Mouse (Mus musculus) CH12.LX (cell line): Measurements from ENCODE around the gene Ttc25. TPM values are rescaled to one million over a fixed set of nuclear protein-coding genes. Genes with fewer than 3 reads are reported as not detected.

Experiments
- DNase-seq: peaks from one replicate; pipeline ENCODE4 v3.0.0-alpha.2; 2013; ENCODE audit errors: extremely low read depth
- H3K27ac ChIP-seq: 2 replicates; pipeline ENCODE4 v1.5.1; 2012; ENCODE audit warnings: low read depth, mild to moderate bottlenecking, control low read depth, moderate library complexity; ENCODE audit not compliant: insufficient read depth
- H3K27me3 ChIP-seq: replicated peaks from 2 replicates; pipeline ENCODE3; 2012; ENCODE audit warnings: inconsistent platforms
- H3K36me3 ChIP-seq, 2 experiments: replicated peaks in 1 of 2; 2 replicates each; pipeline versions ENCODE3 to v1.6.1; 2012; ENCODE audit warnings: inconsistent platforms in 1 of 2, low read length in 1 of 2, mild to moderate bottlenecking in 1 of 2, mixed read lengths in 1 of 2, moderate library complexity in 1 of 2; ENCODE audit not compliant: control insufficient read depth in 1 of 2, insufficient read depth in 1 of 2
- H3K4me1 ChIP-seq, 2 experiments: 2 replicates each; pipeline ENCODE4 v1.6.1; 2012; ENCODE audit warnings: inconsistent platforms in 1 of 2, moderate library complexity in 1 of 2; ENCODE audit not compliant: insufficient read depth in 2 of 2, control insufficient read depth in 1 of 2
- H3K4me2 ChIP-seq: 2 replicates; pipeline ENCODE4 v1.6.1; 2012; ENCODE audit warnings: low read depth, mild to moderate bottlenecking, control low read depth; ENCODE audit not compliant: poor library complexity, insufficient read depth, severe bottlenecking
- H3K4me3 ChIP-seq, 3 experiments: fragments of 150-350 bp in 1 of 3; sonication (generic) in 1 of 3; replicated peaks in 1 of 3; 2 replicates each; pipeline versions ENCODE3 to v1.5.1; 2011 to 2012; ENCODE audit warnings: low read depth in 2 of 3, low read length in 2 of 3, mild to moderate bottlenecking in 2 of 3, moderate library complexity in 2 of 3, control low read depth in 1 of 3, improper control_type of control experiment in 1 of 3, inconsistent platforms in 1 of 3, mixed read lengths in 1 of 3; ENCODE audit not compliant: poor library complexity in 1 of 3
- H3K79me2 ChIP-seq: replicated peaks from 2 replicates; pipeline ENCODE4 v1.6.1; 2012; ENCODE audit warnings: mild to moderate bottlenecking, moderate library complexity; ENCODE audit not compliant: control insufficient read depth, poor library complexity, insufficient read depth, severe bottlenecking; ENCODE audit errors: extremely low read depth
- H3K9ac ChIP-seq: 2 replicates; pipeline ENCODE4 v1.6.1; 2012; ENCODE audit warnings: low read depth, mild to moderate bottlenecking, control low read depth, moderate library complexity; ENCODE audit not compliant: insufficient read depth
- H3K9me3 ChIP-seq: replicated peaks from 2 replicates; pipeline ENCODE3; 2012; ENCODE audit warnings: low read length, inconsistent platforms, mixed read lengths
- BHLHE40 ChIP-seq: IDR thresholded peaks from 2 replicates; pipeline ENCODE4 v1.6.1; 2011; ENCODE audit warnings: mild to moderate bottlenecking, low read depth, low read length, improper control_type of control experiment
- CHD1 ChIP-seq: IDR thresholded peaks from 2 replicates; pipeline ENCODE4 v1.6.1; 2012; ENCODE audit warnings: low read depth, low read length, improper control_type of control experiment, inconsistent platforms
- CHD2 ChIP-seq: IDR thresholded peaks from 2 replicates; pipeline ENCODE4 v1.6.1; 2011; ENCODE audit warnings: low read length, improper control_type of control experiment
- CTCF ChIP-seq, 2 experiments: IDR thresholded peaks in 1 of 2; conservative IDR thresholded peaks in 1 of 2; 2 replicates each; pipeline ENCODE4 v1.5.1; 2011 to 2012; ENCODE audit warnings: low read depth in 2 of 2, low read length in 2 of 2, improper control_type of control experiment in 1 of 2, inconsistent platforms in 1 of 2, mild to moderate bottlenecking in 1 of 2, moderate library complexity in 1 of 2
- E2F4 ChIP-seq: IDR thresholded peaks from 2 replicates; pipeline ENCODE4 v1.6.1; 2011; ENCODE audit warnings: low read depth, low read length, improper control_type of control experiment; ENCODE audit not compliant: insufficient replicate concordance
- ELF1 ChIP-seq: IDR thresholded peaks from 2 replicates; pipeline ENCODE4 v1.6.1; 2014; ENCODE audit warnings: low read depth, mild to moderate bottlenecking, inconsistent platforms, low read length, improper control_type of control experiment
- EP300 ChIP-seq: IDR thresholded peaks from 2 replicates; pipeline ENCODE4 v1.6.1; 2011; ENCODE audit warnings: low read length, improper control_type of control experiment
- ETS1 ChIP-seq: conservative IDR thresholded peaks from 2 replicates; pipeline ENCODE4 v1.6.1; 2012; ENCODE audit warnings: low read depth, mild to moderate bottlenecking, inconsistent platforms, low read length, improper control_type of control experiment, moderate library complexity
- GABPA ChIP-seq: IDR thresholded peaks from 2 replicates; pipeline ENCODE4 v1.6.1; 2012; ENCODE audit warnings: low read depth, low read length, improper control_type of control experiment, inconsistent platforms; ENCODE audit not compliant: insufficient replicate concordance
- HCFC1 ChIP-seq: IDR thresholded peaks from 2 replicates; pipeline ENCODE4 v1.6.1; 2012; ENCODE audit warnings: low read depth, mild to moderate bottlenecking, inconsistent platforms, low read length, improper control_type of control experiment
- IRF4 ChIP-seq: IDR thresholded peaks from 2 replicates; pipeline ENCODE4 v1.6.1; 2014; ENCODE audit warnings: low read depth, mild to moderate bottlenecking, inconsistent platforms, low read length, improper control_type of control experiment
- JUN ChIP-seq: IDR thresholded peaks from 2 replicates; pipeline ENCODE4 v1.6.1; 2011; ENCODE audit warnings: low read depth, mild to moderate bottlenecking, low read length, improper control_type of control experiment, moderate library complexity; ENCODE audit not compliant: insufficient read depth
- JUND ChIP-seq: conservative IDR thresholded peaks from 2 replicates; pipeline ENCODE4 v1.6.1; 2011; ENCODE audit warnings: low read depth, low read length, improper control_type of control experiment
- KAT2A ChIP-seq: IDR thresholded peaks from 2 replicates; pipeline ENCODE4 v1.6.1; 2012; ENCODE audit warnings: low read length, improper control_type of control experiment, inconsistent platforms; ENCODE audit not compliant: insufficient replicate concordance
- MAFK ChIP-seq: IDR thresholded peaks from 2 replicates; pipeline ENCODE4 v1.6.1; 2011; ENCODE audit warnings: low read length, improper control_type of control experiment; ENCODE audit not compliant: insufficient replicate concordance
- MAX ChIP-seq: IDR thresholded peaks from 2 replicates; pipeline ENCODE4 v1.6.1; 2011; ENCODE audit warnings: low read length, improper control_type of control experiment
- MAZ ChIP-seq: IDR thresholded peaks from 2 replicates; pipeline ENCODE4 v1.6.1; 2012; ENCODE audit warnings: low read depth, mild to moderate bottlenecking, inconsistent platforms, low read length, improper control_type of control experiment, moderate library complexity
- MEF2A ChIP-seq: IDR thresholded peaks from 2 replicates; pipeline ENCODE4 v1.6.1; 2014; ENCODE audit warnings: low read depth, mild to moderate bottlenecking, inconsistent platforms, low read length, improper control_type of control experiment, borderline replicate concordance
- MXI1 ChIP-seq: IDR thresholded peaks from 2 replicates; pipeline ENCODE4 v1.6.1; 2011; ENCODE audit warnings: mild to moderate bottlenecking, low read depth, low read length, improper control_type of control experiment
- MYC ChIP-seq: IDR thresholded peaks from 2 replicates; pipeline ENCODE4 v1.6.1; 2011; ENCODE audit warnings: low read depth, mild to moderate bottlenecking, improper control_type of control experiment, low read length
- NELFE ChIP-seq: IDR thresholded peaks from 2 replicates; pipeline ENCODE4 v1.6.1; 2011; ENCODE audit warnings: low read depth, low read length, improper control_type of control experiment
- NRF1 ChIP-seq: IDR thresholded peaks from 2 replicates; pipeline ENCODE4 v1.6.1; 2014; ENCODE audit warnings: low read depth, mild to moderate bottlenecking, inconsistent platforms, low read length, improper control_type of control experiment, moderate library complexity
- POLR2A ChIP-seq: IDR thresholded peaks from 2 replicates; pipeline ENCODE4 v1.6.1; 2011; ENCODE audit warnings: low read depth, mild to moderate bottlenecking, improper control_type of control experiment, low read length
- POLR2AphosphoS2 ChIP-seq: IDR thresholded peaks from 2 replicates; pipeline ENCODE4 v1.6.1; 2011; ENCODE audit warnings: low read depth, low read length, improper control_type of control experiment
- RAD21 ChIP-seq: IDR thresholded peaks from 2 replicates; pipeline ENCODE4 v1.6.1; 2011; ENCODE audit warnings: low read depth, mild to moderate bottlenecking, low read length, improper control_type of control experiment, moderate library complexity
- RCOR1 ChIP-seq: conservative IDR thresholded peaks from 2 replicates; pipeline ENCODE4 v1.6.1; 2012; ENCODE audit warnings: low read depth, mild to moderate bottlenecking, inconsistent platforms, low read length, improper control_type of control experiment
- SIN3A ChIP-seq: IDR thresholded peaks from 2 replicates; pipeline ENCODE4 v1.6.1; 2012; ENCODE audit warnings: low read length, improper control_type of control experiment, inconsistent platforms
- SMC3 ChIP-seq: IDR thresholded peaks from 2 replicates; pipeline ENCODE4 v1.6.1; 2011; ENCODE audit warnings: low read depth, low read length, improper control_type of control experiment
- TBP ChIP-seq: conservative IDR thresholded peaks from 2 replicates; pipeline ENCODE4 v1.6.1; 2011; ENCODE audit warnings: low read depth, low read length, improper control_type of control experiment
- TCF12 ChIP-seq: IDR thresholded peaks from 2 replicates; pipeline ENCODE4 v1.6.1; 2014; ENCODE audit warnings: low read depth, mild to moderate bottlenecking, inconsistent platforms, low read length, improper control_type of control experiment
- UBTF ChIP-seq: IDR thresholded peaks from 2 replicates; pipeline ENCODE4 v1.6.1; 2012; ENCODE audit warnings: low read depth, mild to moderate bottlenecking, inconsistent platforms, low read length, improper control_type of control experiment, moderate library complexity
- USF1 ChIP-seq: IDR thresholded peaks from 2 replicates; pipeline ENCODE4 v1.6.1; 2014; ENCODE audit warnings: low read depth, mild to moderate bottlenecking, inconsistent platforms, low read length, improper control_type of control experiment
- USF2 ChIP-seq: conservative IDR thresholded peaks from 2 replicates; pipeline ENCODE4 v1.6.1; 2011; ENCODE audit warnings: low read depth, low read length, improper control_type of control experiment
- ZC3H11A ChIP-seq: IDR thresholded peaks from 2 replicates; pipeline ENCODE4 v1.6.1; 2012; ENCODE audit warnings: low read depth, mild to moderate bottlenecking, inconsistent platforms, low read length, improper control_type of control experiment
- ZKSCAN1 ChIP-seq: IDR thresholded peaks from 2 replicates; pipeline ENCODE4 v1.6.1; 2012; ENCODE audit warnings: low read depth, inconsistent platforms, low read length, improper control_type of control experiment, borderline replicate concordance
- ZMIZ1 ChIP-seq: IDR thresholded peaks from 2 replicates; pipeline ENCODE4 v1.6.1; 2012; ENCODE audit warnings: low read depth, mild to moderate bottlenecking, inconsistent platforms, low read length, improper control_type of control experiment
- ZNF384 ChIP-seq: IDR thresholded peaks from 2 replicates; pipeline ENCODE4 v1.6.1; 2012; ENCODE audit warnings: low read depth, low read length, improper control_type of control experiment, inconsistent platforms
- dilution Hi-C: fragments of 300-500 bp; cut with MboI; formaldehyde crosslinking; loops from 2 replicates; pipeline ENCODE4 v1.14.3; 2020; ENCODE audit warnings: low sequenced_read_pairs; ENCODE audit not compliant: extremely low pct_unique_long_range_greater_than_20kb, extremely low pct_ligation_motif_present
- in situ Hi-C: fragments of 300-500 bp; cut with MboI; formaldehyde crosslinking; loops from 3 replicates; pipeline ENCODE4 v1.14.3; 2019; ENCODE audit warnings: low sequenced_read_pairs, low pct_ligation_motif_present, low pct_unique_long_range_greater_than_20kb, mixed read lengths
- polyA plus RNA-seq: library from polyadenylated mRNA; unstranded; fragments of >175 nt; gene quantifications from 2 replicates; pipeline ENCODE4 v1.2.1, GENCODE M21; 2012; ENCODE audit warnings: low read depth; ENCODE audit not compliant: insufficient read length
- total RNA-seq, 2 experiments: library from RNA; depleted of rRNA; stranded (reverse); fragments of 300-350 nt in 1 of 2; fragments of >200 nt in 1 of 2; gene quantifications; 2 replicates each; pipeline ENCODE4 v1.2.3; 2012 to 2014

Gene Ttc25
- total RNA-seq (2012; rRNA removed) (1.3 and 1.8 TPM in 2 replicates), total RNA-seq (2014; rRNA removed) (0.51 and 0.70 TPM in 2 replicates), polyA plus RNA-seq (6.4 and 12.8 TPM in 2 replicates)

DNA sequence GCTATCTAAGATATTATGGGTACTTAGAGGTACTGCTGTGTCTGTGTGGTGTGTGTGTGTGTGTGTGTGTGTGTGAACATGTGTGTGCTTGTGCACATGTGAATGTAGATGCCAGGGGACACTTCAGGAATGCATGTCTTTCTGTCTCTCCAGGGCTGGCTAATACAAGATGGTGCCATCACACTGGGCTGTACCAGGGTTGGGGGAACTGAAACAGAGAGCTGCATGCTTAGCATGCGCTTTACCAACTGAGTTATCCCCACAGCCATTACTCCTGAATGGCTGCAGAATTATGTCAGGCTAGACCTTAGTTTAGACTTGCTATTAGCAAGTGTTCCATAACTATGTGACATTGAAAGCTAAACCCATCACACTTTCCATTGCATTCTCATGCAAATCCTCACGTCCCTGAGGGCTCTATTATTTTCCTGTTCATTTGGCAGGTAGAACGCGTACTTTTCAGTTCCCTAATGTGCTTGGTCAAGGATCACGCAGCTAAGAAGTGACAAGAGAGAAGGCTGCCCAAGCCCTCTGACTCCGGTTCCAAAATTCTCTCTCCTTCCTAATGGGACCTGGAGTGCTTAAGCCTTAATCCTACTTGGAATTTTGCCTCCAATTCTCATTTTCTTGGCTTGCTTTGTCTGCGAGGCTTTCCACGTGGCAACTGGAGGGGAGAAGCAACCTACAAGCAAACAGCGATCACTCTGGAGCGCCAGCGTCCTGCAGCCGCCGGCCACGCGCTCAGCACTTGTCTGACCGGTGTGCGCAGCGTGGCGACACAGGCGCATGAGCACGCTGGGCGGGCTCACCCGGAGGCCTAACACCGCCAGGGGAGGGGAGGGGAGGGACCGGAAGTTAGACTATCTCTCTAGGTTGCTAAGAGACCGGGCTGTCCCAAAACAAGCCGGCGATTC, at the start of gene Ttc25:
TSS of gene Ttc25 (plus strand) at position 776 of the 914 bp plus-strand sequence.
- Histone ChIP-seq H3K27me3 (peaks cover 6% of the 10 kb centered on the region), H3K36me3 (no peaks in the 10 kb centered on the region), H3K9me3 (no peaks in the 10 kb centered on the region), H3K4me3 (peak within 1 kb of the TSS; percentile 51 to 66 (median 58)), H3K9ac (peak within 1 kb of the TSS; percentile 62), H3K27ac (peak within 1 kb of the TSS; percentile 96), H3K4me1 (peaks cover 21 to 39% of the 10 kb centered on the region in 2 experiments), H3K4me2 (peak within 1 kb of the TSS; percentile 85), H3K79me2 (no peaks in the 10 kb centered on the region)
- peak; percentile 98 for DNase-seq
- in situ Hi-C loops (no loop called here), dilution Hi-C loops (no loop called here)
- TF ChIP-seq CHD2 = peak; percentile 33; the same call in 1 of the 2 replicates
- TF ChIP-seq ZC3H11A = no peak
- peak; percentile 95; the same call in 1 of the 2 replicates for TF ChIP-seq POLR2AphosphoS2
- TF ChIP-seq BHLHE40 = peak; percentile 95
- peak; percentile 57; the same call in 1 of the 2 replicates for TF ChIP-seq E2F4
- peak; percentile 89 for TF ChIP-seq NRF1
- peak; percentile 96 for TF ChIP-seq SIN3A
- TF ChIP-seq MYC = peak; percentile 86
- TF ChIP-seq ZNF384 = no peak; the same call in 1 of the 2 replicates
- peak; percentile 99 for TF ChIP-seq MXI1
- no peak for TF ChIP-seq SMC3
- TF ChIP-seq TCF12 = peak; percentile 79
- TF ChIP-seq MEF2A = peak; percentile 92
- TF ChIP-seq CHD1 = peak; percentile 20; the same call in 1 of the 2 replicates
- no peak for TF ChIP-seq ZKSCAN1
- peak; percentile 99 for TF ChIP-seq EP300
- TF ChIP-seq IRF4 = peak; percentile 90
- peak; percentile 97 for TF ChIP-seq ZMIZ1
- peak; percentile 40 for TF ChIP-seq TBP
- TF ChIP-seq USF1 = no peak
- peak; percentile 92 for TF ChIP-seq MAX
- TF ChIP-seq POLR2A = peak; percentile 98
- no peak for TF ChIP-seq USF2
- peak; percentile 98 for TF ChIP-seq ETS1
- TF ChIP-seq RCOR1 = peak; percentile 93
- TF ChIP-seq KAT2A = peak; percentile 49; the same call in 1 of the 2 replicates
- TF ChIP-seq RAD21 = no peak; the same call in 1 of the 2 replicates
- peak; percentile 86 for TF ChIP-seq ELF1
- TF ChIP-seq MAZ = peak; percentile 83; the same call in 1 of the 2 replicates
- peak; percentile 98 for TF ChIP-seq JUN
- TF ChIP-seq GABPA = no peak
- 0 out of 4 replicates have a peak, but pooled peaks of 1 of the 2 experiments have one; percentile 7 for TF ChIP-seq CTCF (conservative IDR thresholded peaks at IDR 0.05 in 1 of 2, IDR thresholded peaks at IDR 0.05 in 1 of 2; ENCODE audit: low read depth in 2 of 2, low read length in 2 of 2)
- peak; percentile 12; the same call in 1 of the 2 replicates for TF ChIP-seq HCFC1
- peak; percentile 99 for TF ChIP-seq NELFE
- peak; percentile 90 for TF ChIP-seq MAFK
- peak; percentile 97 for TF ChIP-seq JUND
- no peak for TF ChIP-seq UBTF
